Mouse (Mus musculus) large intestine, adult 2 months (tissue): Measurements from ENCODE around the gene Vmn2r8. TPM values are rescaled to one million over a fixed set of nuclear protein-coding genes. Genes with fewer than 3 reads are reported as not detected.

ENCODE experiments used
- polyA plus RNA-seq: library from polyadenylated mRNA; depleted of rRNA; stranded (reverse); fragments of >200 nt; gene quantifications from 2 replicates; pipeline ENCODE4 v1.2.3, GENCODE M21; 2012; rRNA removed

Gene Vmn2r8
- polyA plus RNA-seq, 1 experiment = not detected

Other genes with a start within 250 kb of the Vmn2r8 start
- gene Gak, start 179.1 kb downstream of the Vmn2r8 start, polyA plus RNA-seq = 102 and 141 TPM in 2 replicates
- 26.3 and 32.6 TPM in 2 replicates for gene Tmem175, start 179.1 kb downstream of the Vmn2r8 start, polyA plus RNA-seq
- gene Idua, start 148.5 kb downstream of the Vmn2r8 start, polyA plus RNA-seq = 7.7 and 16.0 TPM in 2 replicates
- gene Dgkq, start 139.2 kb downstream of the Vmn2r8 start, polyA plus RNA-seq = 29.1 and 72.1 TPM in 2 replicates
- gene Slc26a1, start 133.3 kb downstream of the Vmn2r8 start, polyA plus RNA-seq = not detected in 2 replicates
- gene Fgfrl1, start 116.5 kb downstream of the Vmn2r8 start, polyA plus RNA-seq = 27.6 and 31.8 TPM in 2 replicates
- gene Rnf212, start 33.9 kb downstream of the Vmn2r8 start, polyA plus RNA-seq = 0.31 and 0.38 TPM in 2 replicates
- not detected in 2 replicates for gene Tmed11, start 13.5 kb downstream of the Vmn2r8 start, polyA plus RNA-seq
- not detected in 2 replicates for gene Vmn2r9, start 43.8 kb upstream of the Vmn2r8 start, polyA plus RNA-seq
- not detected in 2 replicates for gene Vmn2r10, start 197.7 kb upstream of the Vmn2r8 start, polyA plus RNA-seq